Mouse (Mus musculus) monocyte, adult 2 months (primary cell): ENCODE data around the gene Cdyl2.

Experiments used
- DNase-seq, 2 experiments: peaks; one replicate each; pipeline ENCODE4 v3.0.0; 2022; ENCODE audit warnings: low spot score in 2 of 2, low read depth in 1 of 2

The Cdyl2 gene

GRCm38 (mm10) chr8:116732684-116733647, at the start of gene Cdyl2:
TSS of gene Cdyl2 (minus strand) at chr8:116732991.
- DNase-seq = peak; percentile 13 to 26

GRCm38 (mm10) chr8:116780594-116780993, 47.8 kb upstream of the Cdyl2 start:
- DNase-seq = no peak

GRCm38 (mm10) chr8:116774220-116774619, 41.4 kb upstream of the Cdyl2 start:
- DNase-seq = no peak

DNA sequence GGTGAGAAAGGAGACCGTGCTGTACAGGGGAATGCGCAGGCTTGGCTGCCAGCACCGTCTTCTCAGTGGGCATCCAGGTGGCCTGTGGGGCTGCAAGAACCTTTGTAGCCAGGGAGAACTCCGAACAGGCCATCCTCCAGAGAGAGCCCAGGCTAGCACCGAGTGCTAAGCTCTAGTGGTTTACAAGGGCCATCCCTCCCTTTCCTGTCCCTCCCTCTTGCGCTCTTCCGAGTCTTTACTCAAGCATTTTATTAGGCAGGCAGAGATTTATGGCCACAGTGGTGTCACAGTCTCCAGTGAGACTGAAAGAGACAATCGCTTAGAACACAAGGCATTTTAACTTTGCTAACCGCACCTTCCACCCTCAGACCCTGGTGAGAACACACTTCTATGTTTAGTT, 39.9 kb upstream of the Cdyl2 start:
- no peak for DNase-seq

- no peak for DNase-seq
Observed at GRCm38 (mm10) chr8:116771797-116772343, 39.1 kb upstream of the Cdyl2 start.

DNA sequence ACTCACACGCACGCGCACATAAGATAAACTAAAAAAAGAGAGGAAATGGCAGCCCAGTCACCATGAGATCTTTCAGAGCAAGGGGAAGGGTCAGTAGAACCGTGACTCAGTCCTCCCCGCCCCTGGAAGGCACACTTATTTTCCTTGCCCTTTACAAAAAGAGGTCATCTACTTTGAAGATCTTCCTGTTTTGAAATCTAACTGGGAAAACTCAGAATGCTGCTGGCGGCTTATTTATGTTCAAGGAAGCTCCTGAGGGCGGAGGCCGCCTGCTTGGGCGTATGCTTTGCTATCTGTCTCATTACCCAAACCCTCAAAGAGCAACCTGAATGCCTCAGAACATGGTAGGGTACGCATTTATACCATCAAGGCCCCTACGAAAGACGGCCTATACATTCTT, 38.0 kb upstream of the Cdyl2 start:
- no peak for DNase-seq

- DNase-seq = no peak
Observed at GRCm38 (mm10) chr8:116756174-116756573, 23.4 kb upstream of the Cdyl2 start.

DNA sequence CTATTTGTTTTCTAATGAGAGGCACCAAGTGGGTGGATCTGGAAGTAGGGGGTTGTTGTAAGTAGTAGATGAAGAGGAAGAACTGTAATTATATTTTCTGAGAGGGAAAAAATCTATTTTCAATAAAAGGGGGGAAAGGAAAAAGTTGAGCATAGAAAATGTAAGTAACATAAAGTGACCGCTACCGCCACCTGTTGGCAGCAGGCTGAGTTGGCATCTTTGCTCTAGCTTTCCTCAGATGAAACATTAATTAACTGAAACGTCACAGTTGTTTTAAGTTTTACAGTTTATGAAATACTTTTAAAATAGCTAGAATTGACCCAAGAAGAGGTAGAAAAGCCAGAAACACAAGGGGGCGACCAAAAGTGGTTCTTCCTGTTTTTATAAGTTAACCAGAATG, 22.8 kb upstream of the Cdyl2 start:
- no peak for DNase-seq

DNA sequence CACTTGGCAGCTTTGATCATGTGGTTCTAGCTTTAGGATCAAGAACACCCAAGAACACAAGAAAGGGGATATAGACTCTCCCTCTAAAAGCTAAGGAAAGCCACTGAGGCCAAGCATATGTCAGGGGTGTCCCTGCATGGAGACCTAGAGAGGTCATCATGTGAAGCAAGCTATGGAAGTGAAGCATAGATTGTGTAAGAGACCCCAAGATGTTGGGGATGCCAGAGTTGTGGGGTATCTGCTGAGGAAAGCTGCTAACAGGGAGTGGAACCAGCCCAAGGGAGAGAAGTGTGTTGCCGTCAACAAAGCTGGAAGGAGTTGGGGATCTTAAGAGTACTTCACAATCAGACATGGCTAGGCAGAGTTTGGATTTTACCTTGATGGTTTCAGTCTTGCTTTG, 7.9 kb upstream of the Cdyl2 start:
- no peak for DNase-seq

DNA sequence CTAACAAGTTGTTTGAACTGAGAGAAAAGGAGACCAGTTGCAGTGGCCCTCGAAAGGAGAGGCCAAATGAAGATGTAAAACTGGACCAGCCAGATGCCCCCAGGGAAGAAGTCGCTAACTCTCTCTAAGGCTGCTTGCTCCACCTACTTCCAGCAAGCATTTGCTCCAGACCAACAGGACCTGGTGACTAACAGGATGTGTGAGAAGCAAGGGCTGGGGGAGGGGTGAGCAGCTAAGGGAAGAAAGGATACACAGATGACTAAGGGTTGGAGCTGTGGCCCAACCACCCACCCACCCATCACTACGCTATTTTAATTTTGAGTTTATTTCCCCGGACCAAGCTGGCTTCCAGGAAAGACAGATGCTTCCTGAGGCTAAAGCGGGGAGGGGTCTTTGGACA, 2.5 kb upstream of the Cdyl2 start:
- DNase-seq = no peak

- no peak for DNase-seq
Observed at GRCm38 (mm10) chr8:116734176-116734575, 1.4 kb upstream of the Cdyl2 start.

GRCm38 (mm10) chr8:116733648-116734014, 840 bp upstream of the Cdyl2 start:
- DNase-seq = no peak

GRCm38 (mm10) chr8:116731976-116732683, 661 bp downstream of the Cdyl2 start:
- DNase-seq = peak in 1 of 2 experiments; percentile 2

DNA sequence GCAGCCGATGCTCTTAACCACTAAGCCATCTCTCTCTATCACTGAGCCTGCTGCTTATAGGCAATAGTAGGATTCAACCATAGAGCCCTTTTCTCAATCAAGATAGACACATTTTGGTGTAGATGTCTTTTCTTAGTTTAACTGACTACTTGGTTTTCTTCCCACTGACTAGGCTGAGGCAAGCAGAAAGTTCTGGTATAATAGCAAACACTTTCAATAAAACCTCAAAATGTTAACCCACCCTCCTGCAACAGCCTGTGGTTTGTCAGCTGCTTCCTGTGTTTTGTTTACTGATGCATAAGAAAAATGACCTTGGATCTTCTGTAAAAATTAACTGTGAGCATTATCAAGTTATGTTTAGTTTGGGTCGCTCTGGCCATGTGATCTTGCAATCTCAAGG, 11.3 kb downstream of the Cdyl2 start:
- DNase-seq = no peak

DNA sequence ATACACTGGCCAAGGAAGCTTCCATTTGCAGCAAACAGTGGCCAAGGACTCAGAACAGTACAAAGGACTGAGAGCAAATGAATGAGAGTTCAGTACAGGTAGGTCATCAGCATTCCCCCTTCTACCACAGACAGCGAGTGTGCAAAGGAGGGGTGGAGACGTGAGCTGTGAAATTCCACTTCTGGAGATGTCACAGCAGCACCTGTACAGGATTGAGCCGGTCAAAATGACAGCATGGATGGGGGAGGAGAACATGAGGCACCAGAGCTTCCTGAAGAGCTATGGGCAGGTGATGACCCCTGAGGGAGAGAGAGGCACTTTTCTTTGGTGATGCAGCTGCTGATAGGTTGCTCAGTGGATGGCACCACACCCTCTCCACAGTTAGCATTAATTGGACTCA, 25.3 kb downstream of the Cdyl2 start:
- no peak for DNase-seq

GRCm38 (mm10) chr8:116702501-116702900, 30.3 kb downstream of the Cdyl2 start:
- no peak for DNase-seq

GRCm38 (mm10) chr8:116692931-116693330, 39.9 kb downstream of the Cdyl2 start:
- DNase-seq = no peak

GRCm38 (mm10) chr8:116689741-116690140, 43.0 kb downstream of the Cdyl2 start:
- no peak for DNase-seq

DNA sequence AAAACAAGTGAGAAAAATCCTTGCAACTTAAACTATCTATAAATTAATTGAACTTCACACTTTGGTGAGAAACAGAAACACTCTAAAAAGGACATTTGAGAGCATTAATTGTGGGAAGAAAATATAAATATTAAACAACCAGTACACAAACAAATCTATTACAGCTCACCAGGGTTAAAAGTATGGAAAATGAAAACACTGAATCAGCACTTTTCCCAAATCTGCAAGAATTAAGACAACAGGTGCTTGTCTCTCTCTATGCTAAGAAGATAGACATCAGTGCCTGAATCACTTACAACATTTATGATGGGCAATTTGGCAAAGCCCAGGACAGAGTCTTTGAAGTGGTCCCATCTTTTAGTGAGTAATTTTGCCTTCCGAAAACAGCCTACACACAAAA, 56.6 kb downstream of the Cdyl2 start:
- DNase-seq = no peak

GRCm38 (mm10) chr8:116673966-116674805, 58.6 kb downstream of the Cdyl2 start:
- no peak for DNase-seq

- DNase-seq = no peak
Observed at GRCm38 (mm10) chr8:116673493-116673892, 59.3 kb downstream of the Cdyl2 start.
